Mouse (Mus musculus) layer of hippocampus, postnatal 25 days (tissue): Measurements from ENCODE around the gene Ranbp9. TPM values are rescaled to one million over a fixed set of nuclear protein-coding genes. Genes with fewer than 3 reads are reported as not detected.

Source experiments
- DNase-seq, 2 experiments: peaks; one replicate each; pipeline ENCODE4 v3.0.0; 2022; ENCODE audit warnings: mixed read lengths in 2 of 2, low spot score in 1 of 2; ENCODE audit errors: extremely low spot score in 1 of 2
- total RNA-seq, 2 experiments: library from RNA; stranded (reverse); gene quantifications; 2 replicates each; pipeline ENCODE4 v1.2.3; 2021

The Ranbp9 gene
- total RNA-seq, 2 experiments from 2014 or later = 81.4 to 82.4 TPM

DNA sequence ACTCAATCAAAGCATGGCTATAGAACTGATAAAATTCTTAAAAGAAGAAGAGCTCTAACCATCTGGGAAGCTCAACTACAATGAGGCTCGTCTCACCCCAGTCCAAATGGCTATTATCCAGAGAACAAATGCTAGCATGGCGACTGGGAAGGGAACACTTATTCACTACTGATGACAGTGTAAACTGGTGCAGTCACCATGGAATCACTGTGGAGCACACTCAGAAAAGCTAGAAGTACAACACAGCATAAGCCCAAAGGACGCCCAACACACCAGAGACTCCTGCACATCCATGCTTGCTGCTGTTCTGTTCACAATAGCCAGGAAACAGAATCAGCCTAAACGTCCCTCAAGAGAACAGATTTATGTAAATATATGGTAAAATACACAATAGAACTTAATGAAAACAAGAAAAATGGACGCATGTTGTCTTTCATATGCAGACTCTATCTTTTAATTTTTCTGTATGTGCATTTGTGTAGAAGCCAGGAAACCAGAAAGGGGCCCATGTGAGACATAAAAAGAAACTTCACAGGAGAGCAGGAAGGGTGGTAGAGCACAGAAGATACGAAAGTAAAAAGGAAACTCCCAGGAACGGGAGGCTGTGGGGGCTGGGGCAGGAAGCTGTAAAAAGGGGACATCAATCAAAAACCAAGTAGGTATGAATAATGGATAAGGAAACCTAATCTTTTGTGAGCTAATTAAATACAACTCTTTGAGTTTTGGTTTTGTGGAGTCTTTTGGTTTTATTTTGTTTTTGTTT, 28.1 kb downstream of the Ranbp9 start:
- no peak for DNase-seq

DNA sequence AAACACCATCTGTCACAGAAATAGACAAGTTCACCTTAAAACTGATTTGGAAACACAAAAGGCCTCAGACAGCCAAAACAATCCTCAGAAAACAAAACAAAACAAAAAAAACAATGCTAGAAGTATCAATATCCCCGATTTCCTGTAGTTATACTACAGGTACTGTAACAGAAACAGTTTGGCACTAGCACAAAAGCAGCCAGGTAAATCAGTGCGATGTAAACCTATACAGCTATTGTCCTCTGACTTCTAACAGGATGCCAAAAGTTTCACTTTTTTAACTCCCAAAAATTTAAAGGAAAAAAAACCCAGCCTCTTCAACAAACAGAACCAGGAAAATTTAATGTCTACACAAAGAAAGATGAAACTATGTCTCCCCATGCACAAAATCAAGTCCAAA, 28.9 kb downstream of the Ranbp9 start:
- no peak for DNase-seq

DNA sequence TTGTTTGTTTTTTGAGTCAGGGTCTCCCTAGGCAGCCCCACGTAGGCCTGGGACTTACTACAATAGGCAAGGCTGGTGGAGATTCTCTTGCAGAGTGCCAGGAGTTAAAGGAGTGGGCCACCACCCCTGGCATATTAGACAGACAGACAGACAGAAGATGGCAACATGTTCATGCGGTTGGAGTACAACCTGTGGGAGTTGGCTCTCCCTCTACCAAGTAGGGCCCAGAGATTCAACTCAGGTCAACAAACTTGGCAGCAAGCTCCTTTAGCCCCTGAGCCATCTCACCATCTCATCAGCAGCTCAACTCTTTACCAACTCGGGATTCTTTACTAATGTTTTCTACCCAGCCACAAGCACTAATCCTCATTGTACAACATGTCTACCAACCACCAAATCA, 30.4 kb downstream of the Ranbp9 start:
- DNase-seq = no peak

DNA sequence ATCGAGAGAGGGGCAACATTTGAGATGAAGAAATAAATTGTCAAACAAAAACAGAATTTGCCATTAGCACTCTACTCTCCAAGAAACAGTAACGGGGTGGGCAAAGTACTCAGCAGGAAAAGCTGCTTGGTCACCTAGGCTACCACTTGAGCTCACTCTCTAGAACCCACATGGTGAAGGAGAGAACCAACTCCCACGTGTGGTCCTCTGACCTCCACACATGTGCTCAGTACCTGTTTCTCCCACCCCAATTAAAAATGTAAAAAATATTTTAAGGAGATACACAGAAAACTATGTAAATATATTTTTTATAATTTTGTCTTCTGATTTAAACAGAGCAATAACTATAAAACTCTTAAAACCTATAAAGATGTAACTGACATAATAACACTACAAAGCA, 33.4 kb downstream of the Ranbp9 start:
- no peak for DNase-seq

DNA sequence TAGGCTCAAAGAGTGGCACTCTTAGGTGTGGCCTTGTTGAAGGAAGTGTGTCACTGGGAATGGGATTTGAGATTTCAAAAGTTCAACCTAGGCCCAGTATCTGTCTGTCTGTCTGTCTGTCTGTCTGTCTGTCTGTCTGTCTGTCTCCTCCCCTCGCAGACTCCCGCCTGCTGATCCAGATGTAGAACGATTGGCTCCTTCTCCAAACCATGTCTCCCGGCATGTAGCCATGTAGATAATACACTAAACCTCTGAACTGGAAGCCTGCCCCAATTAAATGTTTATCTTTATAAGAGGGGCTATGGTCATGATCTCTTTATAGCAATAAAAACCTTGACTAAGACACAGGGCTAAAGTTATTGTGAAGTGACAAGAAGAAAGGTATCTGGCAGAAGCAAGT, 35.3 kb downstream of the Ranbp9 start:
- DNase-seq = no peak

DNA sequence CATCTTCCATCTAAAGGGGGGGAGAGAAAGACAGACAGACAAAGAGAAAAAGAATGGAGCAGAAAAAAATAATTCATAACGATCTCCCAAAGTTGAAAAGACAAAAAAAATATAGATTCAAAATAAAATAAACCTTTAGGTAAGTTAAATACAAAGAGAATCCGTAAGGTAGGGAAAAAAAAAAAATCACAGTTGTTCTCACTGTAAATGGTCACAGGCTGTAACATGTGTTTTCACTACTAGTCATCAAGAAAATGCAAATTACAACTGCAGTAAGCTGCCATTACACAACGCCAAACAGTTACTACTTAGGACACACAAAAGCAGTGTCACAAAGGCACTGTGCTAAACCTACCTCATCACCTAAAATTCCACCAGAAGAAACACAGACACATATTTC, 36.4 kb downstream of the Ranbp9 start:
- no peak for DNase-seq

DNA sequence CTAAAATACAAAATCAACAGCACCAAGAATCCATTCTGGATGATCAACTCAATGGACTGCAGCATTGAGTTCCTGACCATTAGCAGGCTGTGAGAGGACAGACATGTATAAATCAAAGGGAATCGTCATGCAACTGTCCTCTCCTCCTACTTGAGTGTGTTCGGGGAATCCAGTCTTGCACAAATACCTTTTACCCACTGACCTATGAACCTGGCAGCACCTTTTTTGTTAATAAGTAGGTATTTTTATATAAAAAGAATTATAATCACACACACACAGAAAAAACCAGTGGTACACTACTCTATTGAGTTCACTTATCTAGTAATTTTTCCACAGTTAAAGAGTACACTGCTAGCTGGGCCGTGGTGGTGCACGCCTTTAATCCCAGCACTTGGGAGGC, 37.4 kb downstream of the Ranbp9 start:
- DNase-seq = no peak

DNA sequence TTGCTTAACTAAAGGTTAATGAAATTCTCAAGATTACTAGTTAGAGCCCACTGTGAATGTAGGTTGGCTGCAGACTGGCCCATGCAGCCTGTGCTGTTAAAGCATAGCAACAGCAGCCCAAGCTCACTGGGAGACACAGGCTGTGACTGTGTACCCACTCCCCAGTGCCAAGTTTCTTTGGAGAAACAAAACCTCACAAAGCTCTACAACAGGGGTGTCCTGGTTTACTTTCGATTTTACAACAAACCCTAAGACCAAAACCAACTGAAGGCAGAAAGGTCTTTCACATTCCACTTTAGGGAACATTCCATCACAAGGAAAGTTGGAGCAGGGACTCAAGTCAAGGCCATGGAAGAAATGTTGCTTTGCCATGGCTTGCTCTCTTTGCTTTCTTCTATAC, 38.5 kb downstream of the Ranbp9 start:
- no peak for DNase-seq

DNA sequence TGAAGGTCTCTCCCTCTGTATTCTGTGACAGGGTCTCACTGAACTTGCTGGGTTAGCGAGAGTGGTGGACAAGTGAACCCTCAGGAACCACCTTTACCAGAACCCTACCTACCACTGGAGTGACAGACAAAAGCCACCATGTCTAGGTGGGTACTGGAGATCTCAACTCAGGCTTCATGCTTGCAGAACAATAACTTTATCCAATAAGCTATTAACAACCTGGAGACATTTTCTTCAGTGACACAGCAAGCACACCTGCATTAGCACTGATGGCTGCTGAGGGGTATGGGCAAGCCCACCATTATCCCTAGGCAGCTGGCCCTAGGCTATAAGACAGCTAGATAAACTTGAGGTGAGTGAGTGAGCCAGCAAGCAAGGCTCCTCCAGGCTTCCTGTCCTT, 40.7 kb downstream of the Ranbp9 start:
- no peak for DNase-seq

DNA sequence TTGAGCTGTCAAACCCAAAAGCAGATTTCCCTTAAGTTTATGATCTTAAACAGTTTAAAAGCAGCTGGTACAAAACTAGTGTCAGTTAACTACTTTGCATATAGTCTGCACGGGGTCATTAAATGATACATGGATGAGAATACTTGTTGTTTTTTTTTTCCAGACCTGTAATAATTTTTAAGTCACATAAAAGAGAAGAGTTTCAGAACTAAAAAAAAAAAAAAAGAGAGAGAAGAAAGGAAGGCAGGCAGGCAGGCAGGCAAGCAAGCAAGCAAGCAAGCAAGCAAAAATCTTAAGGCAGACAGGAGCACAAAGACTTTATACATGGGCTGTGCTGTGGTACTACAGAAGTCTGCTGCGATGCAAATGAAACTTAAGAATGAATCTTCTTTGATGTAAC, 47.7 kb downstream of the Ranbp9 start:
- DNase-seq = no peak

DNA sequence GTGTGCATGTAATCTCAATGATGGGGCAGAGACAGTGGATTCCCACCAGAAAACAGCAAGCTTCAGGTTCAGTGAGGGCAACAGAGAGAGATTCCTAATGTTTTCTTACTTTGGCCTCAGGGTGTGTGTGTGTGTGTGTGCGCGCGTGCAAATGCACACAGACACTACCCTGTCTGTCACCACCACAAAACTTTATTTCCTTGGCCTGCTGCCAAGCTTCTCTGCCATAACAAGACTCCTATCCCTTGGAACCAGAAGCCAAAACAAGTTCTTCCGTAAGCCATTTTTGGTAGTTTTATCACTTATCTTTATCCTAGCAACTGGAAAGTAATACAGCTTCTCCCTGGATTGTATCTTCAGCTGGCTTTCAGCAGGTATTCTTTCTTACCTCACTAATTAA, 52.6 kb downstream of the Ranbp9 start:
- no peak for DNase-seq

DNA sequence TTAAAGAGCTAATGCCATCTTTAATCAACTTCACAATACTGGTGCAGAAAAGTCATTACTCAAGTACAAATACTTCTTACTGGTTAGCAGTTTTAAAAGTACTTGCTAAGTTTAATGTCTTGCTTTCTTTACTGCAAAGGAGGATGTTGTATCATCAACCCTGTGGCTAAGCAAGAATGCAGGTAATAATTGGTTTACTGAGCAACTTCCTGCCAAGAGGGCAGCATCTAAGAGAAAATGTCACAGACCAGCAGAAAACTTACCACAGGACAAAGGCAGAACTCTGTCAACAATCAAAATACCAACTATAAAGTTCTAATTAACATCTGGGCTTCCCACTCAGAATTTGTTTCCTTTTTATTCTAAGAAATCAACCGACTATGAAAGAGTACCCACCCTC, 65.8 kb downstream of the Ranbp9 start:
- no peak for DNase-seq

DNA sequence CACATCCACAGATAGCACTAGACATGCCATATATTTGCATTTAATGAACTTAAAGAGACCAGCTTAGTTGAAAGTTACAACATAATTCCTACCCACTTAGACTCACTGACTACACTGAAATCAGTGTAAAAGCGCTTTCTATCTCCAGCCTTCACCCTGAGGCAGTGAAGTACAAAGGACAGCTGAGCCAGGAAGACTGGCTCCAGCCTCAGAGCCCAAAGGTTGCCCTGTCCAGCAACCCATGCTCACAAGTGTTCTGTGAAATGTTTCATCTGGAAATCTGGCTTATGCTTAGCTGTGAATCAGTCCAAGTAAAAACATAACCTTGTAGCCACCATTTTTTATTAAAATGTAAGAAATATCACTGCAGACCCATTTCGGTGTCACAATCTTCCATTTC, 67.5 kb downstream of the Ranbp9 start:
- no peak for DNase-seq

DNA sequence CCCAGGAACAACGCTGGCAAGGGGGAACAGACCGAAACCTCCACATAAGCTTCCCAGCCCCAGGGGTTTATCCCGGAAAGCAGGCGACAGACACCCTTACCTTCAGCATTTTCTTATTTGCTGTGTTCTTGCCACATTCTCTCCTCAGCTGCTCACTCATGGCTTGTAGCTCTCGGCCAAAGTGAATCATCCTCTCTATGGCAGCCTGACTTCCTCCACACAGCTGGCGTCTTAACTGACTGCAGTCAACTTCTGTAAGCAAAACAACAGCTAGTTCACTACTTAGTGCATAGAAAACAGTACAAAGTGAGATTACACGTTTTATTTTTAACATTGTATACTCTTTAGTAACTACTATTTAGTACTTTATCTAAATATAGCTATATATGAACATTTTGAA, 68.8 kb downstream of the Ranbp9 start:
- no peak for DNase-seq

DNA sequence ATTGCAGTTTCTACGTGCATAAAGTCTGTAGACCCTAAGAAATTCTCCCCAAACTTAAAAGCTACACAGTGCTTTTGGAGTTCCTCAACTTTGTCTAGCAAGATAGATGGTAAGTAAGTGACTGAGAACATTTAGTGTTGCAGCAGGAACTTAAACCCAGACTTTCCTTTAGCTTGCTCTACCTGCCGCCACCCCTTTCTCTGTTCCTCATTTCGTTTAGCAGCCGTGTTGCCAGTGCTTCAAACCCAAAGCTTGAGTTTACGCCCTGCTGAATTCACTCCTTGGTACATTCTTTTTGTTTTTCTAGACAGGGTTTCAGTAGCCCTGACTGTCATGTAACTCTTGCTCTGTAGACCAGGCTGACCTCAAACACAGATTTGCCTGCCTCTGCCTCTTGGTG, 81.5 kb downstream of the Ranbp9 start:
- DNase-seq = no peak

DNA sequence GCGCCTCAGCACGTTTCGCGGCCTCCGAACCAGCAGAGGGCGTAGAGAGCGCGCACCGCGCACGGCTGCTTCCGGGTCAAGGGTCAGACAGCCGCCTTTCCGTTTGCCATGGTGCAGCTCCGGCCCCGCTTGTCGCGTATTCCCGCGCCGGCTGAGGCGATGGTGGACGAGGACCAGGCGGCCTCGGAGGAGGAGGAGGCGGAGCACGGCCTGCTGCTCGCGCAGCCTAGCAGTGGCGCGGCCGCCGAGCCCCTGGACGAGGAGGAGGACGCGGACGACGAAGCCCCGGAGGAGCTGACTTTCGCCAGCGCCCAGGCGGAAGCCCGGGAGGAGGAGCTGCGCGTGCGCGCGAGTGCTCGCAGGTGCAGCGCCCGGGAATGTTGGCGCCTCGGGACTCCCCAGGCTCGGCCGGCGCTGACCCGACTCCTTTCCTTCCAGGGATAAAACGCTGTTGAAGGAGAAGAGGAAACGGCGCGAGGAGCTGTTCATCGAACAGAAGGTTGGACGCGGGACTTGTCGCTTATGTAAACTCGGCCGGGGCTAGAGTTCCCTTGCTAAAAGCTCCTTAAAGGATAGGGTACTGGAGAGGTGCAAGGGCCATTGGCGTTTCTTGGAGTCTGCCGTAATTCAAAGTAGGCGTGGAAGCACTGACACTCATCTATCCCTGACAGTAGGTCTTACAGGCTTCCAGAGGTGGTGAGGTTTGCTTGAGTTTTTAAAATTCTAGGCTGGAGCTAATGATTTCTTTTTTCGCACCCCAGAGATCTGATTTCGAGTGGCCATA, 82.6 kb downstream of the Ranbp9 start, which contains the start of gene Nol7:
Gene Nol7, plus strand, starts transcription at position 94 of the 784 bp plus-strand sequence.
- DNase-seq = peak; percentile 96 to 99

DNA sequence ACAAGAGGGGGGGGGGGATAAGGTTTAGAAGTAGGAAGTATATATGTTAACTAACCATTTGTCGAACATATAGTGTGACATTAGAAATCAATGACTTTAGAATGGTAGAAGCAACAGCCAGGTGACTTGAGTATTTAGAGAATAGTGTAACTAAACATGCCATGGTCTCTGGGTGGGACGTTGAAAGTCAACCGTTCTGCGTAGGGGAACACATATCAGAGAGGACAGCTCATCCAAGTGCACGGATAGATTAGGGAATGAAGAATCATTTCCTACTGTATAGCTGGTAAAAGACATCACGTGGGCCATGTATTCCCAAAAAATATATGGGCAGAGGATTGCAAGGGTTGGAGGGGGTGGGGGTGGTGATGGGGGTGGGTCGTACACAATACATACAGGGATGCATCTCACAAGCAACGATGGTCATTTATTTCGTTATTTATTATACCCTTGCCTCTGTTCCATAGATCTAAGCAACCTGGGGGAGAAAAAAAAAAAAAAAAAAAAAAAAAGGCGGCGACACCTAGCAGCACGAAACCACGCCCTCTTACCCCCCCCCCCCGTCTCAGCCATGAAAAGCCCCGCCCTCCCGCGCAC, 83.3 kb downstream of the Ranbp9 start:
- no peak for DNase-seq

DNA sequence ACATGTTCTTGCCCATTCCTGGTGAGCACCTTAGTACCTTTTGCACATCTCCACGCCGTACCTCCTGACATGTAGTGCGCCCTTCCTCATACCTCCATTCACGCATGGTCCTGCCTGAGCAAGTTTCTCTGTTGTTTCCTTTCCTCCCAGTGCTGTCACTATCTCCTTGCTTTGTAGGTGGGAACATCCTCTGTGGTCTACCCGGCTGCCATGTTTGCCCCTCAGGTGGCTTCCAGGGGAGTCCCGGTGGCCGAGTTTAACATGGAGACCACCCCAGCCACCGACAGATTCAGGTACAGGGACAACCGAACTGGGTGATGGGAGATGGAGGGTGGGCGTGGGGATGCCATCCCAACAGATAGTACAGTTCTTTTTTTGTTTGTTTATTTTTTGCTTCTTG, 95.8 kb downstream of the Ranbp9 start:
- DNase-seq = no peak

DNA sequence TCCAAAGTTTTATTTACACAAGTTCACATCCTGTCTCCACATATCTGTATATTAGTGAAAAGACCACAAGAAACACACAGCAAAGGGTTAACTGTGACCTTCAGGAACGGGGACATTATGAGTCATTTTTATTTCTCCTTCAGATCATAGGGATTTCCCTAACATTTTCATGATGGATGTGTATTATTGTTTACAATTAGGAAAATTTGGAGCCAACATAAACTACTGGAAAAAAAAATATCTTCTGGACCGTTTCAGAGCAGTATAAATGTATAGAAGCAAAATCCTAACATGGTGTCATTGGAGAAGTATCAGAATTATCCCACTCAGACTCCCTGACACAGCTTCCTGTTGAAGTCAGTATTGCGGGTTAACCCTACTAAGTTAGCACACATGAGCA, 101.1 kb downstream of the Ranbp9 start:
- no peak for DNase-seq

DNA sequence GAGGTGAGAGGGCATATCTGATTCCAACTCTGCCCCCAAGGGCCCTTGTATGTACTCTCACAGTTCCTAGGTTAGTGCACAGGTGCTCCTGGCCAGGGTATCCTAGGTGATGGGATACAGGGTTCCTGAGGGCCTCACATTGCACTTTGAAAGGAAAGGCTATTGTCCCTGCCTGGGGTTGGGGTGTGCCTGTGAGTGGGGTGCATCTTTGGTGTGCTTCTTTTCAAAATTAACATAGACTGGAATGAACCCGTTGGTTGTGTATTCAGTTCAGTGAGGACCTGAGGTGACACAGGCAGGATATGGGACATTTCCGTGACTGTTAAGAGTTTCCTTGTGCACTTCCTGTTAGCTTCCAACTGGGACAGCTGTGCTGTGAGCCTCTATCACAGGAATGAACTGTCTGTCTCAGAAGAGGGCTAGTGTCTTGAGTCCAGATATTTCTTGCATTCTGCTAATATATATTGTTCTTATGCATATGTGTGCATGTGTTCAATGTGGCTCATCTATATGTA, 106.1 kb downstream of the Ranbp9 start:
- DNase-seq = no peak

DNA sequence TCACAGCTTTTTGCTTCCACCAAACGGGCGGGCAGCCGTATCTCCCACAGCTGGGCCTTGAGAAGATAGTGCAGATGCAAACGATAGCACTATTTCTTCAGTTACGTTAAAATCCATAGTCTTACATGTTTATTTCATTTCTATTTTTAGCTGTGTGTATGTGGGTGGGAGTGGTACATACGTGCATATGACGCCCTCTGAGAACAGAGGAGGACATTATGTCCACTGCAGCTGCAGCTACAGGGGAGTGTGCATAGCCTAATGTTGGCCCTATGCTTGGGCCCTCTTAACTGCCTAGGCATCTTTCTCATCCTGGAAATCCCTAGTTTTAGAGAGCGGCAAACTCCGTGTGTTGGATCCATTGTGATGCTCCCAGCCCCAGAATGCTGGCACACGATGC, 106.9 kb downstream of the Ranbp9 start:
- no peak for DNase-seq
